Mouse (Mus musculus): ENCODE data around the gene Dgke. TPM values are rescaled to one million over a fixed set of nuclear protein-coding genes. Genes with fewer than 3 reads are reported as not detected.
"Not testable (repeated sequence)": the region's sequence is repeated elsewhere in the genome, so short reads cannot be mapped to it uniquely, and the experiment has no call there.

Gene Dgke
- polyA plus RNA-seq, 1 experiment, result 8.2 TPM

- 94% methylated on average over 3 of the region's 3 CpGs for WGBS
- Histone ChIP-seq H3K4me3 (replicated peaks; ENCODE audit: extremely low read depth, low read depth, low read length) (no peak overlapping the region), H3K4me1 (ENCODE audit: control insufficient read depth, insufficient read depth, low read length) (peaks cover 5% of the 10 kb centered on the region)
- no peak for DNase-seq
- TF ChIP-seq POLR2A (IDR thresholded peaks at IDR 0.05; ENCODE audit: borderline replicate concordance, extremely low read depth, low read depth, low read length) (no peak), CTCF (IDR thresholded peaks at IDR 0.05; ENCODE audit: insufficient read depth, low read length) (no peak)
Observed at GRCm38 (mm10) chr11:89065297-89065696, 1.4 kb downstream of the Dgke start.

GRCm38 (mm10) chr11:89064312-89064711 lies 2.3 kb downstream of the Dgke start:
- Histone ChIP-seq H3K4me3 (replicated peaks; ENCODE audit: extremely low read depth, low read depth, low read length) (no peak overlapping the region), H3K4me1 (ENCODE audit: control insufficient read depth, insufficient read depth, low read length) (peaks cover 5% of the 10 kb centered on the region)
- DNase-seq, result no peak
- 66% methylated on average over 6 of the region's 6 CpGs for WGBS
- TF ChIP-seq POLR2A (IDR thresholded peaks at IDR 0.05; ENCODE audit: borderline replicate concordance, extremely low read depth, low read depth, low read length), result no peak
- TF ChIP-seq CTCF (IDR thresholded peaks at IDR 0.05; ENCODE audit: insufficient read depth, low read length), result no peak

GRCm38 (mm10) chr11:89061362-89061761 lies 5.3 kb downstream of the Dgke start:
- no peak for TF ChIP-seq CTCF (IDR thresholded peaks at IDR 0.05; ENCODE audit: insufficient read depth, low read length)
- no peak for TF ChIP-seq POLR2A (IDR thresholded peaks at IDR 0.05; ENCODE audit: borderline replicate concordance, extremely low read depth, low read depth, low read length)
- DNase-seq, result no peak

GRCm38 (mm10) chr11:89060423-89061089 lies 6.1 kb downstream of the Dgke start:
- WGBS, result under 1% methylated on average over 63 of the region's 63 CpGs
- peaks cover 3% of the 10 kb centered on the region; the same call in 1 of the 2 replicates for H3K4me1 ChIP-seq (ENCODE audit: control insufficient read depth, insufficient read depth, low read length)
- peak; percentile 93 for DNase-seq
- peak overlapping the region; percentile 64 for H3K4me3 ChIP-seq (replicated peaks; ENCODE audit: extremely low read depth, low read depth, low read length)
- TF ChIP-seq CTCF (IDR thresholded peaks at IDR 0.05; ENCODE audit: insufficient read depth, low read length), result no peak
- peak; percentile 57; the same call in 1 of the 2 replicates for TF ChIP-seq POLR2A (IDR thresholded peaks at IDR 0.05; ENCODE audit: borderline replicate concordance, extremely low read depth, low read depth, low read length)

More at GRCm38 (mm10) chr11:89061362-89061761, 5.3 kb downstream of the Dgke start:
- Histone ChIP-seq H3K4me1 (ENCODE audit: control insufficient read depth, insufficient read depth, low read length) (peaks cover 3% of the 10 kb centered on the region; the same call in 1 of the 2 replicates), H3K4me3 (replicated peaks; ENCODE audit: extremely low read depth, low read depth, low read length) (no peak overlapping the region)
- WGBS, result 46% methylated on average over 7 of the region's 7 CpGs

- TF ChIP-seq CTCF (IDR thresholded peaks at IDR 0.05; ENCODE audit: insufficient read depth, low read length), result no peak
- under 1% methylated on average over 33 of the region's 33 CpGs for WGBS
- Histone ChIP-seq H3K4me3 (replicated peaks; ENCODE audit: extremely low read depth, low read depth, low read length) (peak overlapping the region; percentile 64), H3K4me1 (ENCODE audit: control insufficient read depth, insufficient read depth, low read length) (peaks cover 3% of the 10 kb centered on the region; the same call in 1 of the 2 replicates)
- no peak for DNase-seq
Observed at GRCm38 (mm10) chr11:89059919-89060422, 6.7 kb downstream of the Dgke start.

GRCm38 (mm10) chr11:89058515-89059270 lies 8.0 kb downstream of the Dgke start:
- WGBS, result 52% methylated on average over 11 of the region's 11 CpGs
- Histone ChIP-seq H3K4me3 (replicated peaks; ENCODE audit: extremely low read depth, low read depth, low read length) (no peak overlapping the region), H3K4me1 (ENCODE audit: control insufficient read depth, insufficient read depth, low read length) (peaks cover 3% of the 10 kb centered on the region; the same call in 1 of the 2 replicates)
- DNase-seq, result no peak
- TF ChIP-seq CTCF (IDR thresholded peaks at IDR 0.05; ENCODE audit: insufficient read depth, low read length), result peak; percentile 51
- TF ChIP-seq POLR2A (IDR thresholded peaks at IDR 0.05; ENCODE audit: borderline replicate concordance, extremely low read depth, low read depth, low read length), result no peak

- no peak for DNase-seq
- H3K4me1 ChIP-seq (ENCODE audit: control insufficient read depth, insufficient read depth, low read length), result peaks cover 3% of the 10 kb centered on the region; the same call in 1 of the 2 replicates
- no peak overlapping the region for H3K4me3 ChIP-seq (replicated peaks; ENCODE audit: extremely low read depth, low read depth, low read length)
- TF ChIP-seq POLR2A (IDR thresholded peaks at IDR 0.05; ENCODE audit: borderline replicate concordance, extremely low read depth, low read depth, low read length) (no peak), CTCF (IDR thresholded peaks at IDR 0.05; ENCODE audit: insufficient read depth, low read length) (no peak)
- WGBS, result 40% methylated on average over 13 of the region's 13 CpGs
Observed at GRCm38 (mm10) chr11:89055931-89056690, 10.5 kb downstream of the Dgke start.

- no peak for TF ChIP-seq CTCF (IDR thresholded peaks at IDR 0.05; ENCODE audit: insufficient read depth, low read length)
- TF ChIP-seq POLR2A (IDR thresholded peaks at IDR 0.05; ENCODE audit: borderline replicate concordance, extremely low read depth, low read depth, low read length), result no peak
- no peaks in the 10 kb centered on the region for H3K4me1 ChIP-seq (ENCODE audit: control insufficient read depth, insufficient read depth, low read length)
- 57% methylated on average over 6 of the region's 6 CpGs for WGBS
- H3K4me3 ChIP-seq (replicated peaks; ENCODE audit: extremely low read depth, low read depth, low read length), result no peak overlapping the region
- no peak for DNase-seq
Observed at GRCm38 (mm10) chr11:89051767-89052166, 14.9 kb downstream of the Dgke start.

GRCm38 (mm10) chr11:89046021-89046420 lies 20.6 kb downstream of the Dgke start:
- H3K4me3 ChIP-seq (replicated peaks; ENCODE audit: extremely low read depth, low read depth, low read length), result no peak overlapping the region
- 96% methylated on average over 3 of the region's 3 CpGs for WGBS
- H3K4me1 ChIP-seq (ENCODE audit: control insufficient read depth, insufficient read depth, low read length), result no peaks in the 10 kb centered on the region
- TF ChIP-seq POLR2A (IDR thresholded peaks at IDR 0.05; ENCODE audit: borderline replicate concordance, extremely low read depth, low read depth, low read length), result no peak
- no peak for TF ChIP-seq CTCF (IDR thresholded peaks at IDR 0.05; ENCODE audit: insufficient read depth, low read length)
- DNase-seq, result no peak

- DNase-seq; H3K4me3 ChIP-seq (replicated peaks; ENCODE audit: extremely low read depth, low read depth, low read length); H3K4me1 ChIP-seq (ENCODE audit: control insufficient read depth, insufficient read depth, low read length): not testable (repeated sequence)
- 97% methylated on average over 3 of the region's 3 CpGs for WGBS
Observed at GRCm38 (mm10) chr11:89045501-89045900, 21.1 kb downstream of the Dgke start.
